Mouse (Mus musculus) c-Kit-positive CD71-positive TER-119-negative erythroid progenitor cells, embryonic 14.5 days (primary cell): ENCODE measurements at regions not wholly inside any gene's neighbourhood (a gene's known extent, or its start where the extent isn't known, plus 50 kb on each side); places are given as distances from the start of the nearest gene placed in this dataset.
A peak's percentile ranks its signal among the peaks of the same experiment; 100 is the strongest.

Source experiments
- DNase-seq: peaks from one replicate; pipeline ENCODE4 v3.0.0-alpha.2; 2013; ENCODE audit warnings: low read depth

DNA sequence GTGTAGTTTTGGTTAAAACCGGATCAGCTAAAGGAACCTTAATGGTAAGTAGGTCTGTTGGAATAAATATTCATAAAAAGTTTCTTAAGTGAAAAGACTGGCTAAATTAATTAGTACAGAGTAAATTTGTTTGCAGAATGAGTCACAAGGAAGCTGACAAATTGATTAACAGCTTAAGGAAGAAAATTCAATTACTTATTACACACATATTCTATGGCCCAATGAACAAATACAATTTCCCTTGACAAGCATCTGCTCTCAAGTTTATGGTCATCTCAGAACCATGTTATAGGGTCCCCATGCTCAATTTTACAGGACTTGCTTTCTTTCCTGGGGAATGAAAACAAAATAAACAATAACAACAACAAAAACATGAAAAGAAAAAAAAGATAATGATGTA lies 231.4 kb upstream of the Frg1 start:
- no peak for DNase-seq

DNA sequence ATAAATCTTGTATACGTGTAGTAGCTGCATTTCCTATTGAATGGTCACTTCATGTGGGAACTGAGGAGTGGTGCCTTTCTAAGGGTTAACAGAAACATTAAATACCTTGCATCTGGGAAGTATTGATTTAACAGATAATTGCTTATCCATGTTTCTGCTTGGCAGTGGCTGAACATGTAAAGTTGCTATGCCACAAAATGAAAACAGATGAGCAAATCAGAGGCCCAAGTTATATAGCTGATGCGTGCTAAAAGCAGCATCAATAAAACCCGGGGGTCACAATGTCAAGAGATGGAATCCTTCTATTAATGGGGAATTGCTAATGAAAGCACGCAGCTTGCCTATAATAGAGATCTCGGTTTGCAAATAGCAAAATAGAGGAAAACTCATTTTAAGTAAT lies 227.8 kb upstream of the Frg1 start:
- DNase-seq, result no peak

GRCm38 (mm10) chr8:41623841-41624240 lies 207.0 kb upstream of the Frg1 start:
- DNase-seq, result no peak

DNA sequence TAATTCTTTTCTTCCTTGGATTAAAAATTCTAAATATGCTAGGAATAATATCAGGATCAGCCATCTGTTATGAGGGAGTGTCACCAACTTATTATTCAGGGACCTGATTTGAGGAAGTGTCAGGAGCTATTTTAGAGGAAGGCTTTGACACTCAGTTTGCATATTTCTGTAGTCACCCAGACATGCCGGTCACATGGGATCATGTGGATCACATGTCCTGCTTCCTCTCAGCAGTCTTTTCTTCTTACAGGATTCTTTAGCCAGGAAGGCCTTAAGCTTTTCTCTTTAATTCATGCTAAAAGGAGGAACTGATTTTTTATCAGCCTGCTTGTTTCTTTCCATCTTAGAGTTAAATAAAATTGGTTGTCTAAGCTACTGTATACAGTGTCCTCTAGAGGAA lies 183.4 kb upstream of the Frg1 start:
- no peak for DNase-seq

DNA sequence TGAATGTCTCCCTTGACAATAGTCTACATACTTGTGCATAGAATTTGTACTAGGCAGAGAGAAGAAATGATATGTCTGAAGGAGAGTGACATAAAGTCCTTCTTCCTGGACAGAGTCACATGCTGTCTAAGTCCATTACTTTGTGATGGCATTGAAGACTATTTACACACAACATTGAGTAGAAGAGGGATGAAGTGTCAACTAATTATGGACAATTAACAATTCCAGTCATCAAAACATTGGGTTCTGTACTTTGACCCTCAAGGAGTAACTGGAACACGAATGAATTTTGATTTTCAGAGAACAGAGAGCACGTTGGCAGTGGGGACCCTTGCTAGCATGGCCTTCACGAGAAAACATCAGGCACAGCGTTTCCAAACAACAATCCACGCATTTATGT lies 177.6 kb upstream of the Frg1 start:
- DNase-seq, result no peak

- DNase-seq, result no peak
These were observed 176.8 kb upstream of the Frg1 start for GRCm38 (mm10) chr8:41593666-41594042.

- no peak for DNase-seq
These were observed 176.1 kb upstream of the Frg1 start for GRCm38 (mm10) chr8:41592741-41593665.

DNA sequence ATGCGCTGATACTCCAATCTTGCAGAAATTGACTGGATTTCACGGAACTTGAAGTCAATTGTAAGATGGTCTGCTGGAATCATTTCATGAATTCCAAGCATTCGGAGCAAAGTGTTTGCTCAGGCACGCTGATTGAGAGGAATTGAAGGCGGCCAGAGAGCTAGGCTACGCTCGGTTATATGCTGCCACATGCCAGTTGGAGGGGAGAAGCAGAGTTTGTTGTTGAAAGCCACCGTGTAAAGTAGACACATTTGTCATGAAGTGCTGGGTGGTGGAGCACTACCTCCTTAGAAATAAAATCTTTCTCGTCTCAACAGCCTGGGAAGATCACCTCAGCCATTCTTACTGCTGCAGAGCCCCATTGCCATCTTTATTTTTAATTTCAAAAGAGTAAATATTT lies 175.3 kb upstream of the Frg1 start:
- DNase-seq, result no peak

GRCm38 (mm10) chr8:41588157-41588556 lies 171.3 kb upstream of the Frg1 start:
- no peak for DNase-seq

DNA sequence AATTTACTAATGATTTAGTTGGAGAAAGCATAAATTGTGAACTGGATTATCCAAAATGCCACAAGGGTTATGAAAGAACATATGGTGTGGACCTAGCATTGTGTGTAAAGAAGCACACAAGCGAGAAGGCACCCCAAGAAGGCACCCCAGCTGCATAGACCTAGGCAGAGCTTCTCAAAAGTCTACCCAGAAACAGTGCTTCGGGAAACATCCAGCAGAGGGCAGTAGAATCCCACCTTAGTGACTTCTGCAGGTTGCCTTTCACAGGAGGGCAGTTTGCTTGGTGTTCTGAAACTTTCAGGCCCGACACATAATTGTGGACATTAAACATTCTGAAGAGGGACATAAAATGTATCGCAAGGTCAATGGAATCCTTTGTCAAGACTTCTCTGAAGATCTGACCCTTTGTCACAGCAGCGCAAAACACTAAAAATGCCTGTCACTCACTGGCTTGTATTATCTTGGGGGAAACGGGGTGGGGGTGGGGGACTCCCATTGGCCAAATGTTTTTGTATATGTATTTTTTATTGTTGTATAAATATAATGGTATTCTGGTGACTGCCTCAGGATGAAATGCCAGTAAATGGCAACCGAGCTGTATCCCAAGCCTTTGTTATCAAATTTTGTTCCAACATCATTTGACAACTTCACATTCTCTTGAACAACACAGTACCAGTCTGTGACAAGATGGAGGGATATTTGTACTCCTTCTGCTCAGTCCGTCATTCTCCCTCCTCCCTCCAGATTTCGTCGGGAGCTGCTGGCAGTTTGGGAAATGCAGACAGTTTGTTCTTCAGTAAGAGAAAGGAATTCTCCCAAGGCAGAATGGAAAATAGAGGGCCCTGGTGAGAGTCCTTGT lies 156.4 kb upstream of the Frg1 start:
- DNase-seq, result peak; percentile 5

- DNase-seq, result no peak
These were observed 153.7 kb upstream of the Frg1 start for GRCm38 (mm10) chr8:41570566-41570965.

DNA sequence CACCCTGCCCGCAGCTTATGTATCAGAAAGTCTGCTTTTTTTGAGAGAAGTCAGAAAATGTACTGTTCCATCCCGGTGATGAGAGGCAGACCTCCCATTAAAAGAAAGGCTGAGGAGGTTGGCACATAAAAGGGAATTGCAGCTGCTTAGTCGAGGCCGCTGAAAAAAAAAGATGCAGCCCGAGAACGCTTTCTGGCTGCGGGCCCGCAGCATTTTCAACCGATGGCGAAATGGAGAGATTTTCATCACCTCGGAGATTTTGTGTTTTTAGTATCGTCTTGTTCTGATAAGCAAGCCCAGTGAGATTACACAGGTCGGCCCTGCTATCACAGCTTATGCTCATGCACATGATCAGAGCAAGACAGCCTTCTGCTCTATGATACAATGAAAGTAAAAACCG lies 145.1 kb upstream of the Frg1 start:
- no peak for DNase-seq

- no peak for DNase-seq
These were observed 139.9 kb upstream of the Frg1 start for GRCm38 (mm10) chr8:41556819-41557218.

DNA sequence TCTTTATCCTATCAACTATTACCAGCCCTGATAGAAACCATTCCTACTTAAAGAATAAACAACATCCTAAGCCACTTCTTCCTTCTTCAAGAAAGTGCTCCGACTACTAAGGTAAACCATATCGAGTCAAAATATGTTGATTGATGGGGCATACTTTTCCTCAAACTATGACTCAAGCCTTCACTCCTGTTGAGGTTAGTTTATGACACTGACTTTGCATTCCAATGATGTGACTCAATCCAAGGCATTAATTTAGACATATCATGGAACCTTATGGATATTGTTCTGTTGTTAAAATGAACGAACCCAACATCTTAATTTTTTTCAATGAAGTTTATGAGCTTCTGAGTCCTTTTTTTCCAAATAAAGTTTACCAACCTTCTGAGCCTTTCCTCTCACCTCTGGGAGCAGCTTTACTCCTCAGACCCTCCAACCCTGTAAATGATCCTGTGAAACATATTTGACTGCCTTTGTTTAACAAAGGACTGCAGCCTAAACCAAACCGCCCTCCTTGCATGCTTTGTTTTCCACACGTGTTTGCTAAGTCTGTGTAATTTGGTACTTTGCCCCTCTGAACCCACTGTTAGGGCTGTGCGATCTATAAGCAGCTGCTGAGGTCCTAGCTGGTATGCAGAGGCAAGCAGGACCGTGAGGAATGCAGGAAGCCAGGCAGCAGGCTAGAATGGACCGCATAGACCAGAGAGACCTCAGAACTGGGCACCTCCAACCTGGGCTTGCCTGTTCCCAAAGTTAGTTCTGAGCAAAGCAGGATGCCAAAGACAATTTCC lies 136.1 kb upstream of the Frg1 start:
- no peak for DNase-seq

DNA sequence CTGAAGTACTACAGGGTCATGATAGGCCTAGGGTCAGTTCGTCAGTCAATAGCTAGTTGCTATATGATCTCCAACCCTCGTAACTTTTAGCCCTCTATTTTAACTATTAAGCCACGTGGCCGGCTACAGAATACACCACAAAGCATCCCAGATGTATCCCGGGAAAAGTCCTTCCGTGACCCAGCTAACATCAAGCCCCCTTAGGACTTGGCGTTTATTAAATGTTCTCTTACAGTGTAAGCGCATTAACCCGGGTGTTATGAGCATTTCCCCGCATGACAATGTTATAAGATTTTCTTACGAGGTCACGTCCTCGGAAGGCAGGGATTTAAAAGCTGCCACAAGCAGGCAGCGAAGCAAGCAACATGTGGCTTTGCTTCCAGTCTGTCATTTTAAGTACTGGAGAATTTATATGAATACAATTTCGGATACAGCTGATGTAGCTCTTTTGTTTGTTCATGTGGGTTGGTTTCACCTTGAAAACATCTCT lies 135.1 kb upstream of the Frg1 start:
- no peak for DNase-seq

GRCm38 (mm10) chr8:41550095-41550420 lies 133.2 kb upstream of the Frg1 start:
- no peak for DNase-seq

DNA sequence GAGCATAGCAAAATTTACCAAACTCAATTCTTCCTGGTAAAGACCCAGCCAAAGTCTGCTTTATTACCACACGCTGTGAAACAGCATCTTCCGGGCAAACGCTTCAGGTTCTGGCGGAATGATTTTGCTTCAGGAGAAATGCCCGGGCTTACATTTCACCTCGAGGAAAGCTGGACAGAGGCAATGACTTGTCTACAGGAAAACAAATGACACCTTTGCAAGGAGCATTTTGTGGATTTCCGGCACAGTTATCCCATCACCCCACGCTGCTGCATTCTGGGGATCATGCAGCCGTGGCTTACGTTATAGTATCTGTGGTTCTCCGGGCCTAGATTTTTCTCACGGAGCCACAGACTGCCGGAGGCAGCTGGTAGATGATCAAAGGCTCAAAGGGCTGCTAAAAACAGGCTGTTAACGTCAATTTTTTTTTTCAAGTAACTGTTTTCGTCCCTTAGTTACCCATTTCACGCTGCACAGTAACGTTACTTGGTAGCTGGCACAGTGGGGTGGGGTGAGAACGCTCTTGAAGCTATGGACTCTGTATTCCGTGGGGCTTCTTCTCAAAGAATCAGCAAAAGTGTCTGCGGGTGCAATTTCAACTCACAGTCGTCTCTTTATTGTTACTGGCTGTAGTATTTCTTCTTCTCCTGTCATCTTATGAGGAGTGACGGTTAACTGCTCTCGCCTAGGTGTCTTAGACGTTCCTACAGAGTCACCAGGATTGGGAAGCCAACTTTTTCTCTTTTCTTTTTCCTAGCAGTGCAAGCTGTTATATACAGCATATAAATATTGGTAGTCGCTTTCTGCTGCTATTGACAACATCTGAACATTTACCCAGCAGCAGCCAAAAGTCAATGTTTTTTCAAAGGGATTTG lies 132.6 kb upstream of the Frg1 start:
- no peak for DNase-seq

GRCm38 (mm10) chr8:41547730-41548368 lies 131.0 kb upstream of the Frg1 start:
- DNase-seq, result no peak

DNA sequence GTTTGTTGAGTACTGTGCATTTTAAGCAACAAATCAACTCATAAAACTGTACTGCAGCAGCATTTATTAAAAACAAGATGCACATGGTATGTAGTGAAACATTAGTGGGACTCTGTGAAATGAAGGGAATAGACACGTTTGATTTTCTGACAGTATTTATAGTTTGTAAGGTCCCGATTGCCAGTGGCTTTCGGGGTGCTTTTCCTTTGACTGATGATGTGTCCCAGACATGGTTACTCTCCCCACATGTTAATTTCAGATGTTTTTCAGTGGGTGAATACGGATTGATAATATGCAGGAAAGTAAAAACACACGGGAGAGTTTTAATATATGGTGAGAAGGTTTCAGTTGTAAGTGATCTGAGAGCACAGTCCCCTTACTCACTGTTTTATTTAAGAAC lies 115.3 kb upstream of the Frg1 start:
- DNase-seq, result no peak

GRCm38 (mm10) chr8:41529581-41529980 lies 112.7 kb upstream of the Frg1 start:
- DNase-seq, result no peak

- DNase-seq, result no peak
These were observed 109.4 kb upstream of the Frg1 start for GRCm38 (mm10) chr8:41526283-41526682.
